Mouse (Mus musculus): ENCODE data around the gene C5ar1.

DNA sequence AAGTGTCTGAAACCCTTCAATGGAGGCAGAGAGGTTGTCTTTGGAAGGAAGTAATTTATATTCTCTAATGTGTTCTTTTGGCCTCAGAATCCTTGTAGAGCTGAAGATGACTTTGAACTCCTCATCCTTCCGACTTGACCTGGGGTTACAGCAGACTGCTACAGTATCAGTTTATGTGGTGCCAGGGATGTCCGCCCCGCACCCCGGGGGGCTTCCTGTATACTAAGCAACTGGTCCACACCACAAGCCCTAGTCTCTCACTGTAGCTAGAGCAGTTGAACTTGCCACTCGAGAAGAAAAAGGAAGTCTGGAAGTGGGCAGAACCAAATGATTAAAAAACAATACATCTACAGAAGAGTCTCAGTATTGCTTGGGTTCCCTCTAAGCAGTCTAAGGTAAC lies 4.5 kb upstream of the C5ar1 start:
- TF ChIP-seq CTCF (IDR thresholded peaks at IDR 0.05; ENCODE audit: borderline replicate concordance, insufficient read depth, low read length) (no peak), POLR2A (IDR thresholded peaks at IDR 0.05; ENCODE audit: low read depth, low read length) (no peak)

All from embryonic fibroblast, embryonic 13.5 days (primary cell).